Mouse (Mus musculus): ENCODE results near the gene Abca1. TPM values are rescaled to one million over a fixed set of nuclear protein-coding genes. Genes with fewer than 3 reads are reported as not detected.

The Abca1 gene
- polyA plus RNA-seq, 1 experiment from 2014 or later = 4.1 TPM

DNA sequence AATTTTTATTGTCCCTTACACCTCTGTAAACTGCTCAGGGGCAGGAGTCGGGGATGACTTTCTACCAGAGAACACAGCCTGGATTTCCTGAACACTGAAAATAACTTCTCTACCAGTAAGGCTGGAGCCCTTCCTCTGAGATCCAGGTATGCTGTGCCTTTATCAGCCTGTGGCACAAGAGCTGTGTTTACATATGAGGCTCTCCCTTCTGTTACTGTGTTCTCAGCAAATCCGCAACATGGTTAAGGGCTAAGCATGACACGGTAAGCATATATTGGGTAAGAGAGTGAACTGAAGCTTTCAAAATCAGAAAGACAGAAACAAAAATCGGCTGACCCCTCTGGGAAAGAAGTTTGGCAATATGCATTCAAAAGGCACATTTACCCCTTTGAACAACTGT lies 25.7 kb downstream of the Abca1 start:
- Histone ChIP-seq H3K9me3 (replicated peaks; ENCODE audit: control insufficient read depth, low read length) (no peaks in the 10 kb centered on the region), H3K4me1 (ENCODE audit: control insufficient read depth, insufficient read depth, low read length) (no peaks in the 10 kb centered on the region), H3K9ac (ENCODE audit: low read length) (no peak overlapping the region), H3K27me3 (ENCODE audit: control insufficient read depth, insufficient read depth, low read length) (no peaks in the 10 kb centered on the region), H3K27ac (ENCODE audit: low read length) (no peak overlapping the region), H3K36me3 (ENCODE audit: control insufficient read depth, insufficient read depth) (peaks cover 8% of the 10 kb centered on the region), H3K4me3 (ENCODE audit: low read length) (no peak overlapping the region), H3K4me2 (ENCODE audit: low read depth, low read length) (no peak overlapping the region)
- WGBS = 72% methylated on average over 4 of the region's 4 CpGs
- ATAC-seq (replicated peaks; ENCODE audit: extremely low read depth, insufficient read depth, low FRiP score) = no peak

GRCm38 (mm10) chr4:53131538-53131937 lies 28.2 kb downstream of the Abca1 start:
- Histone ChIP-seq H3K4me2 (ENCODE audit: low read depth, low read length) (no peak overlapping the region), H3K9me3 (replicated peaks; ENCODE audit: control insufficient read depth, low read length) (peaks cover 4% of the 10 kb centered on the region), H3K4me3 (ENCODE audit: low read length) (no peak overlapping the region), H3K27me3 (ENCODE audit: control insufficient read depth, insufficient read depth, low read length) (no peaks in the 10 kb centered on the region), H3K9ac (ENCODE audit: low read length) (no peak overlapping the region), H3K27ac (ENCODE audit: low read length) (no peak overlapping the region), H3K36me3 (ENCODE audit: control insufficient read depth, insufficient read depth) (peaks cover 21% of the 10 kb centered on the region), H3K4me1 (ENCODE audit: control insufficient read depth, insufficient read depth, low read length) (no peaks in the 10 kb centered on the region)
- ATAC-seq (replicated peaks; ENCODE audit: extremely low read depth, insufficient read depth, low FRiP score) = no peak
- 90% methylated on average over 5 of the region's 5 CpGs for WGBS

DNA sequence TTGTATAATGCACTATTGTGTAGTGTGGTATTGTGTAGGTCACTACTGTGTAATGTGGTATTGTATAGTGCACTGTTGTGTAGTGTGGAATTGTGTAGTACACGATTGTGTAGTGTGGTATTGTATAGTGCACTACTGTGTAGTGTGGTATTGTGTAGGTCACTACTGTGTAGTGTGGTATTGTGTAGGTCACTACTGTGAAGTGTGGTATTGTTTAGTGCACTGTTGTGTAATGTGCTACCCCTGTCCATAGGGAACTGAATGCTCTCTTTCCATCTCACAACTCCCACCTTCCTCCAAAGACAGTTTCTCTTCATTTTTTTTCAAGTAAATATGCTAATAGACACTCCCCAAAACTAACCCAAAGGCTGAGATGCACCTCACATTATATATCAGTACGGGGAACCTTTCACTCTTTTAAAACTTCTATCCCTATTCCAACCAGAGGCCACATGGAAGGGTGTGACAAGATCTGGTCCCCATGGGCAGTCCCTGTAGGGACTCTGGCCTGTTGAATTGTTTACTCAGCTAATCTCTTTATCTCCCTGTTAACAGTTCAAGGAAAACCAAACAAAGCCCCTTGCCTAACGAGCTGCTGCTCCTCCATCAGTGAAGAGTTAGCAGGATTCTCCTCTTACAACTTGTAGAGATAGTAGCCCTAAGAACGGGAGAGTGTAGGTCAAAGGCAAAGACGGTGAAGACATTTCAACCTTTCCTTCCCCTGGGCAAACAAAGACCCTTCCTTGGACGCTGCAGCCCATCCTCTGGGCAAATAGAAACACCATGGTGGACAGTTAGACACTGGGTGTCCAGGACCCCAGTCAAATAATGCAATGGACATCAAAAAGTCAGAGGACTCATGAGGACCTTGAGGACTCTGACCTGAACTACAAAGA lies 28.8 kb downstream of the Abca1 start:
- H3K4me3 ChIP-seq (ENCODE audit: low read length) = no peak overlapping the region
- H3K27ac ChIP-seq (ENCODE audit: low read length) = no peak overlapping the region
- H3K27me3 ChIP-seq (ENCODE audit: control insufficient read depth, insufficient read depth, low read length) = no peaks in the 10 kb centered on the region
- no peak for ATAC-seq (replicated peaks; ENCODE audit: extremely low read depth, insufficient read depth, low FRiP score)
- no peak overlapping the region for H3K9ac ChIP-seq (ENCODE audit: low read length)
- WGBS = 42% methylated on average over 6 of the region's 6 CpGs
- peaks cover 6% of the 10 kb centered on the region for H3K9me3 ChIP-seq (replicated peaks; ENCODE audit: control insufficient read depth, low read length)
- H3K4me1 ChIP-seq (ENCODE audit: control insufficient read depth, insufficient read depth, low read length) = no peaks in the 10 kb centered on the region
- H3K36me3 ChIP-seq (ENCODE audit: control insufficient read depth, insufficient read depth) = peaks cover 25% of the 10 kb centered on the region
- no peak overlapping the region for H3K4me2 ChIP-seq (ENCODE audit: low read depth, low read length)

- H3K36me3 ChIP-seq (ENCODE audit: control insufficient read depth, insufficient read depth) = peaks cover 25% of the 10 kb centered on the region
- no peak for ATAC-seq (replicated peaks; ENCODE audit: extremely low read depth, insufficient read depth, low FRiP score)
- WGBS = 80% methylated on average over 11 of the region's 11 CpGs
- H3K9me3 ChIP-seq (replicated peaks; ENCODE audit: control insufficient read depth, low read length) = peaks cover 6% of the 10 kb centered on the region
- no peak overlapping the region for H3K4me3 ChIP-seq (ENCODE audit: low read length)
- H3K4me2 ChIP-seq (ENCODE audit: low read depth, low read length) = no peak overlapping the region
- H3K27me3 ChIP-seq (ENCODE audit: control insufficient read depth, insufficient read depth, low read length) = no peaks in the 10 kb centered on the region
- no peaks in the 10 kb centered on the region for H3K4me1 ChIP-seq (ENCODE audit: control insufficient read depth, insufficient read depth, low read length)
- H3K27ac ChIP-seq (ENCODE audit: low read length) = no peak overlapping the region
- H3K9ac ChIP-seq (ENCODE audit: low read length) = no peak overlapping the region
Observed at GRCm38 (mm10) chr4:53129716-53130301, 29.9 kb downstream of the Abca1 start.

DNA sequence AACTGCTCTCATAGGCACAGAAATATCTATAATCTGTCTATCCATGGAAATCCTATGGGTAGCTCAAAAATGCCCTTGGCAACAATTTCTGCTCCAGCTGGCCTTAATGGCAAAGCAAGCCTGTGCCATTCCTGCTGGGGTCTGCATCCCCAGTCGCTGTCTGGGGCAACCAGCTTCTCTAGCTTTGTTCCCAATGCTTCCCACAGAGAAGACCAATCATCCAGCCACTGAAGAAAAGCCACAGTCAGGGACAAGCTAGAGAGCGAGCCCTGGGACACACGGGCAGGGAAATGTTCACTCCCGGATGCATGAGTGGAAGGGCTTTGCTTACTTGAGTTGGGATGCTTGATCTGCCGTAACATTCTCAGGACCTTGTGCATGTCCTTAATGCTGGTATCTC lies 32.4 kb downstream of the Abca1 start:
- no peak for ATAC-seq (replicated peaks; ENCODE audit: extremely low read depth, insufficient read depth, low FRiP score)
- peaks cover 1% of the 10 kb centered on the region for H3K4me1 ChIP-seq (ENCODE audit: control insufficient read depth, insufficient read depth, low read length)
- H3K36me3 ChIP-seq (ENCODE audit: control insufficient read depth, insufficient read depth) = peaks cover 25% of the 10 kb centered on the region
- H3K9ac ChIP-seq (ENCODE audit: low read length) = no peak overlapping the region
- no peak overlapping the region for H3K4me2 ChIP-seq (ENCODE audit: low read depth, low read length)
- H3K27me3 ChIP-seq (ENCODE audit: control insufficient read depth, insufficient read depth, low read length) = no peaks in the 10 kb centered on the region
- WGBS = 89% methylated on average over 5 of the region's 5 CpGs
- peaks cover 6% of the 10 kb centered on the region for H3K9me3 ChIP-seq (replicated peaks; ENCODE audit: control insufficient read depth, low read length)
- no peak overlapping the region for H3K4me3 ChIP-seq (ENCODE audit: low read length)
- H3K27ac ChIP-seq (ENCODE audit: low read length) = no peak overlapping the region

GRCm38 (mm10) chr4:53126794-53127193 lies 32.9 kb downstream of the Abca1 start:
- no peak for ATAC-seq (replicated peaks; ENCODE audit: extremely low read depth, insufficient read depth, low FRiP score)
- H3K9ac ChIP-seq (ENCODE audit: low read length) = no peak overlapping the region
- WGBS = 94% methylated on average over 7 of the region's 7 CpGs
- peaks cover 5% of the 10 kb centered on the region for H3K4me1 ChIP-seq (ENCODE audit: control insufficient read depth, insufficient read depth, low read length)
- no peak overlapping the region for H3K4me3 ChIP-seq (ENCODE audit: low read length)
- no peaks in the 10 kb centered on the region for H3K27me3 ChIP-seq (ENCODE audit: control insufficient read depth, insufficient read depth, low read length)
- H3K9me3 ChIP-seq (replicated peaks; ENCODE audit: control insufficient read depth, low read length) = peaks cover 6% of the 10 kb centered on the region
- no peak overlapping the region for H3K4me2 ChIP-seq (ENCODE audit: low read depth, low read length)
- H3K27ac ChIP-seq (ENCODE audit: low read length) = no peak overlapping the region
- H3K36me3 ChIP-seq (ENCODE audit: control insufficient read depth, insufficient read depth) = peaks cover 21% of the 10 kb centered on the region

DNA sequence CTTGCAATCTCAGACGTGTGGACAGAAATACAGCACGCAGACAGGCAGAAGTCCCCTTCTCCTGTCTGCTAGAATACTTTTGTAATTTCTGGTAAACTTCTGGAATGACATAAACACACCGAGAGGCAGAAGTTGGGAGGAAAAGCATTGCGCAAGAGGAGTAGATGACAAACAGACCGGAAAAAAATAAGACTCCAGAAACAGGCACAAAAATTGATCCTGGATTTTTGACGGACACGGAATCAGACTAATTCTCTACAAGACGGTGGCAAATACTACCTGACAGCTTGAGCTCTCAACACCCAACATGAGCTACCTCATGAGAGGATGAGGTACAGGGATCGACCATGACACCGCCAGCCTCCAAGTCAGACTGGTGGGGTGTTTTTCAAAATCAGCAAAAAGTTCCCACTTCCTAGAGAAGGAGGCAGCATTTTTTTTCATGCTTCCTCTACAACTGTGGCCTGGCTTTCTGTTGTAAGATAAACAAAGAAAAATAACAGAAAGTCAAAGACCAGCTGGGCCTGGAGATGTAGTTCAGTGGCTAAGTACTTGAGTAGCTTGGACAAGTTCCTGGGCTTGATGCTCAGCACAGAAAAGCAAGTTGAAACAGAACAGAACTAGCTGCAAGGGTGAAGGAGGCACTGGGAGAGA lies 34.7 kb downstream of the Abca1 start:
- ATAC-seq (replicated peaks; ENCODE audit: extremely low read depth, insufficient read depth, low FRiP score) = no peak
- peaks cover 6% of the 10 kb centered on the region for H3K9me3 ChIP-seq (replicated peaks; ENCODE audit: control insufficient read depth, low read length)
- H3K27me3 ChIP-seq (ENCODE audit: control insufficient read depth, insufficient read depth, low read length) = no peaks in the 10 kb centered on the region
- H3K4me3 ChIP-seq (ENCODE audit: low read length) = no peak overlapping the region
- no peak overlapping the region for H3K4me2 ChIP-seq (ENCODE audit: low read depth, low read length)
- no peak overlapping the region for H3K27ac ChIP-seq (ENCODE audit: low read length)
- peaks cover 7% of the 10 kb centered on the region for H3K4me1 ChIP-seq (ENCODE audit: control insufficient read depth, insufficient read depth, low read length)
- H3K9ac ChIP-seq (ENCODE audit: low read length) = no peak overlapping the region
- H3K36me3 ChIP-seq (ENCODE audit: control insufficient read depth, insufficient read depth) = peaks cover 20% of the 10 kb centered on the region
- 82% methylated on average over 10 of the region's 10 CpGs for WGBS

DNA sequence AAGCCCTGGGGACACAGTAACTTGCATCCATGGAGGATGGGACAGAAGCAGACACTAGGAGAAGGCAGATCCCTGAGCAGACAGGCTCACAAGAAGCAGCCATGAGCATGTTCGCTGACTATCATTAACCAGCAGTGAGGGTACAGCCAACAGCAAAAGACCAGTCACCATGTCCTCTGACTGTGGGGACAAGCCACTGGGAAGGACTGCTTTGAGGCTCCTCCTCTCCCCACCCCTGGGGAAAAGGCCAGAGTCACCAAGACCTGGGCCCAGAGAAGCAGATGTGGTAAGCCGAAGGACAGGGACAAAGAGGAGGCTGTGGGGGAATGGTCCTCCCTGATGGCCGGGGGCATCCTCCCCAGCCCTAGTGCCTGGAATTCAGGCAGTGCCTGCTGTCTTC lies 37.4 kb downstream of the Abca1 start:
- Histone ChIP-seq H3K4me3 (ENCODE audit: low read length) (no peak overlapping the region), H3K9me3 (replicated peaks; ENCODE audit: control insufficient read depth, low read length) (peaks cover 6% of the 10 kb centered on the region), H3K9ac (ENCODE audit: low read length) (no peak overlapping the region), H3K36me3 (ENCODE audit: control insufficient read depth, insufficient read depth) (peaks cover 11% of the 10 kb centered on the region), H3K4me1 (ENCODE audit: control insufficient read depth, insufficient read depth, low read length) (peaks cover 7% of the 10 kb centered on the region), H3K27me3 (ENCODE audit: control insufficient read depth, insufficient read depth, low read length) (no peaks in the 10 kb centered on the region), H3K4me2 (ENCODE audit: low read depth, low read length) (no peak overlapping the region), H3K27ac (ENCODE audit: low read length) (no peak overlapping the region)
- WGBS = 71% methylated on average over 3 of the region's 3 CpGs
- no peak for ATAC-seq (replicated peaks; ENCODE audit: extremely low read depth, insufficient read depth, low FRiP score)
